ENCODE assay signal across 30 mouse cellular contexts in genomic region chr7:135758171-135758570, GRCm38 (mm10). TPM values are rescaled to one million over a fixed set of nuclear protein-coding genes. Genes with fewer than 3 reads are reported as not detected.
A peak's percentile ranks its signal among the peaks of the same experiment; 100 is the strongest.
DNase-seq lines count a peak whose midpoint lies in the region; ATAC-seq lines count a peak whose summit lies in the region.
"Had no signal": no experiment of that assay in that cellular context is flagged by ENCODE, and none has a peak within 500 bp of the region (broad histone marks: within the 10 kb centered on the region; RNA-seq: fewer than 3 reads in every experiment).

No protein-coding gene starts in this region.

- no peak overlapping the region for H3K9ac ChIP-seq in kidney, embryonic 15.5 days
- no peak overlapping the region for H3K9ac ChIP-seq in midbrain, embryonic 11.5 days (ENCODE audit: low read length)
- H3K9ac ChIP-seq in midbrain, embryonic 15.5 days = no peak overlapping the region
- H3K9ac ChIP-seq in neural tube, embryonic 15.5 days (replicated peaks) = no peak overlapping the region
- H3K9ac ChIP-seq: embryonic facial prominence, embryonic 12.5 days; heart, embryonic 15.5 days; limb, embryonic 15.5 days; liver, embryonic 14.5 days; lung, embryonic 14.5 days had no signal

- no peaks in the 10 kb centered on the region for H3K9me3 ChIP-seq in kidney, embryonic 15.5 days (replicated peaks)
- no peaks in the 10 kb centered on the region for H3K9me3 ChIP-seq in midbrain, embryonic 11.5 days (ENCODE audit: control insufficient read depth, low read length)
- no peaks in the 10 kb centered on the region for H3K9me3 ChIP-seq in midbrain, embryonic 15.5 days
- no peaks in the 10 kb centered on the region for H3K9me3 ChIP-seq in neural tube, embryonic 15.5 days (replicated peaks)
- H3K9me3 ChIP-seq: embryonic facial prominence, embryonic 12.5 days; heart, embryonic 10.5 days; heart, embryonic 15.5 days; limb, embryonic 10.5 days; limb, embryonic 15.5 days; midbrain, embryonic 10.5 days had no signal

- H3K27me3 ChIP-seq in kidney, embryonic 15.5 days = no peaks in the 10 kb centered on the region
- H3K27me3 ChIP-seq in midbrain, embryonic 11.5 days (ENCODE audit: control insufficient read depth, insufficient read depth, low read length) = no peaks in the 10 kb centered on the region
- H3K27me3 ChIP-seq in midbrain, embryonic 15.5 days (replicated peaks) = no peaks in the 10 kb centered on the region
- H3K27me3 ChIP-seq in neural tube, embryonic 15.5 days (replicated peaks) = no peaks in the 10 kb centered on the region
- H3K27me3 ChIP-seq: embryonic facial prominence, embryonic 12.5 days; heart, embryonic 15.5 days; limb, embryonic 15.5 days had no signal

- H3K4me1 ChIP-seq in kidney, embryonic 15.5 days = no peaks in the 10 kb centered on the region
- peaks cover 3% of the 10 kb centered on the region; the same call in 1 of the 2 replicates for H3K4me1 ChIP-seq in midbrain, embryonic 11.5 days (ENCODE audit: control insufficient read depth, insufficient read depth, low read length)
- H3K4me1 ChIP-seq in midbrain, embryonic 15.5 days = 0 out of 2 replicates have a peak, but pooled peaks cover 3% of the 10 kb centered on the region
- peaks cover 17% of the 10 kb centered on the region for H3K4me1 ChIP-seq in neural tube, embryonic 15.5 days
- H3K4me1 ChIP-seq: embryonic facial prominence, embryonic 12.5 days; heart, embryonic 10.5 days; heart, embryonic 15.5 days; limb, embryonic 10.5 days; limb, embryonic 15.5 days had no signal

- no peak overlapping the region for H3K4me2 ChIP-seq in kidney, embryonic 15.5 days
- H3K4me2 ChIP-seq in midbrain, embryonic 11.5 days = no peak overlapping the region
- no peak overlapping the region for H3K4me2 ChIP-seq in midbrain, embryonic 15.5 days
- H3K4me2 ChIP-seq in neural tube, embryonic 15.5 days = no peak overlapping the region
- H3K4me2 ChIP-seq: embryonic facial prominence, embryonic 12.5 days; heart, embryonic 15.5 days; limb, embryonic 15.5 days; lung, embryonic 14.5 days had no signal

- DNase-seq in kidney, adult 11 months = peak; percentile 23
- DNase-seq in midbrain, embryonic 11.5 days (ENCODE audit: low spot score, missing footprints) = peak; percentile 77
- peak; percentile 30 for DNase-seq in kidney, postnatal 14 days
- no peak for DNase-seq in retina, embryonic 14.5 days (ENCODE audit: low spot score)
- DNase-seq: cerebellum, adult 9-10 months; cerebellum, postnatal 36 days; embryo, embryonic 11 days; gastrocnemius, postnatal 14 days; heart, postnatal 36 days; layer of hippocampus, adult 9-11 months; lung, embryonic 14.5 days; lung, postnatal 14 days; right cerebral cortex, adult 18-20 months; spleen, adult 18-20 months; thymus, adult 18-20 months; thymus, postnatal 36 days had no signal

- no peak overlapping the region for H3K27ac ChIP-seq in kidney, embryonic 15.5 days
- no peak overlapping the region for H3K27ac ChIP-seq in midbrain, embryonic 11.5 days (ENCODE audit: low read depth, low read length)
- no peak overlapping the region for H3K27ac ChIP-seq in midbrain, embryonic 15.5 days
- peak overlapping the region; percentile 75 for H3K27ac ChIP-seq in neural tube, embryonic 15.5 days (replicated peaks)
- H3K27ac ChIP-seq: embryonic facial prominence, embryonic 12.5 days; heart, embryonic 10.5 days; heart, embryonic 15.5 days; limb, embryonic 10.5 days; limb, embryonic 15.5 days; liver, embryonic 14.5 days; midbrain, embryonic 10.5 days had no signal

- H3K4me3 ChIP-seq in kidney, embryonic 15.5 days (replicated peaks) = no peak overlapping the region
- no peak overlapping the region for H3K4me3 ChIP-seq in midbrain, embryonic 11.5 days (ENCODE audit: low read depth, low read length)
- no peak overlapping the region for H3K4me3 ChIP-seq in midbrain, embryonic 15.5 days
- no peak overlapping the region for H3K4me3 ChIP-seq in neural tube, embryonic 15.5 days (replicated peaks)
- H3K4me3 ChIP-seq: embryonic facial prominence, embryonic 12.5 days; heart, embryonic 10.5 days; heart, embryonic 15.5 days; limb, embryonic 10.5 days; limb, embryonic 15.5 days; midbrain, embryonic 10.5 days; myocyte had no signal

- ATAC-seq in kidney, embryonic 15.5 days (replicated peaks; ENCODE audit: low FRiP score) = no peak
- ATAC-seq in midbrain, embryonic 11.5 days (ENCODE audit: low FRiP score) = no peak
- ATAC-seq in midbrain, embryonic 15.5 days (replicated peaks) = no peak
- ATAC-seq in neural tube, embryonic 15.5 days (ENCODE audit: low FRiP score) = no peak
- ATAC-seq: CD4-positive, CD25-positive, alpha-beta regulatory T cell, adult 4 months; forebrain, embryonic 14.5 days; intestine, embryonic 16.5 days had no signal

- no peaks in the 10 kb centered on the region for H3K36me3 ChIP-seq in kidney, embryonic 15.5 days
- H3K36me3 ChIP-seq in midbrain, embryonic 11.5 days (ENCODE audit: control insufficient read depth, insufficient read depth, low read length) = no peaks in the 10 kb centered on the region
- H3K36me3 ChIP-seq in midbrain, embryonic 15.5 days (replicated peaks) = no peaks in the 10 kb centered on the region
- H3K36me3 ChIP-seq in neural tube, embryonic 15.5 days = no peaks in the 10 kb centered on the region
- H3K36me3 ChIP-seq: embryonic facial prominence, embryonic 12.5 days; heart, embryonic 10.5 days; heart, embryonic 15.5 days; limb, embryonic 10.5 days; limb, embryonic 15.5 days; midbrain, embryonic 10.5 days had no signal

- WGBS in kidney, embryonic 15.5 days = 69% methylated on average over 4 of the region's 4 CpGs
- WGBS in midbrain, embryonic 11.5 days = 81% methylated on average over 4 of the region's 4 CpGs
- 72% methylated on average over 4 of the region's 4 CpGs for WGBS in midbrain, embryonic 15.5 days
- WGBS in neural tube, embryonic 15.5 days = 73% methylated on average over 4 of the region's 4 CpGs

RNA-seq across cellular contexts. Expression of gene Mki67, which starts 42.0 kb away (rescaled TPM):
- 38.7 and 41.8 TPM in 2 replicates for polyA plus RNA-seq in kidney, embryonic 15.5 days (2015; fragmentation: Nextera tagmentation; extraction: Ambion mirVana)
- polyA plus RNA-seq in midbrain, embryonic 11.5 days (2014; fragmentation: Nextera tagmentation; extraction: Ambion mirVana) = 62.2 and 64.4 TPM in 2 replicates
- 6.0 and 6.5 TPM in 2 replicates for polyA plus RNA-seq in midbrain, embryonic 15.5 days (2015; fragmentation: Nextera tagmentation; extraction: Ambion mirVana)
- polyA plus RNA-seq in neural tube, embryonic 15.5 days (2015; fragmentation: Nextera tagmentation; extraction: Ambion mirVana) = 3.9 and 11.6 TPM in 2 replicates
